Mouse (Mus musculus): Measurements from ENCODE around the gene H6pd. TPM values are rescaled to one million over a fixed set of nuclear protein-coding genes. Genes with fewer than 3 reads are reported as not detected.

The H6pd gene
- polyA plus RNA-seq, 1 experiment from 2014 or later, result 10.2 TPM

- no peak overlapping the region for H3K4me3 ChIP-seq
- no peak for ATAC-seq (replicated peaks; ENCODE audit: insufficient number of reproducible peaks, insufficient read depth, low FRiP score, low read depth)
- WGBS, result 71% methylated on average over 8 of the region's 8 CpGs
- H3K4me1 ChIP-seq (replicated peaks), result peaks cover 71% of the 10 kb centered on the region
- H3K9me3 ChIP-seq (replicated peaks), result no peaks in the 10 kb centered on the region
- H3K4me2 ChIP-seq, result no peak overlapping the region; the same call in 1 of the 2 replicates
- H3K36me3 ChIP-seq, result no peaks in the 10 kb centered on the region
- no peaks in the 10 kb centered on the region for H3K27me3 ChIP-seq
- H3K27ac ChIP-seq, result 0 out of 2 replicates have a peak overlapping the region, but pooled peaks have one; percentile 27
- no peak overlapping the region for H3K9ac ChIP-seq
These were observed 1.8 kb downstream of the H6pd start for GRCm38 (mm10) chr4:150006991-150007390.

GRCm38 (mm10) chr4:150006122-150006854 lies 2.5 kb downstream of the H6pd start:
- no peak overlapping the region for H3K4me2 ChIP-seq
- H3K27me3 ChIP-seq, result no peaks in the 10 kb centered on the region
- H3K27ac ChIP-seq, result peak overlapping the region; percentile 52; the same call in 1 of the 2 replicates
- WGBS, result 80% methylated on average over 20 of the region's 21 CpGs
- H3K9ac ChIP-seq, result no peak overlapping the region
- ATAC-seq (replicated peaks; ENCODE audit: insufficient number of reproducible peaks, insufficient read depth, low FRiP score, low read depth), result no peak
- H3K36me3 ChIP-seq, result no peaks in the 10 kb centered on the region
- no peaks in the 10 kb centered on the region for H3K9me3 ChIP-seq (replicated peaks)
- H3K4me1 ChIP-seq (replicated peaks), result peaks cover 74% of the 10 kb centered on the region
- no peak overlapping the region for H3K4me3 ChIP-seq

GRCm38 (mm10) chr4:150005231-150005630 lies 3.6 kb downstream of the H6pd start:
- no peak overlapping the region for H3K9ac ChIP-seq
- WGBS, result 65% methylated on average over 10 of the region's 10 CpGs
- no peaks in the 10 kb centered on the region for H3K9me3 ChIP-seq (replicated peaks)
- H3K4me3 ChIP-seq, result no peak overlapping the region
- peak overlapping the region; percentile 55 for H3K27ac ChIP-seq
- H3K4me1 ChIP-seq (replicated peaks), result peaks cover 82% of the 10 kb centered on the region
- no peaks in the 10 kb centered on the region for H3K27me3 ChIP-seq
- ATAC-seq (replicated peaks; ENCODE audit: insufficient number of reproducible peaks, insufficient read depth, low FRiP score, low read depth), result no peak
- no peak overlapping the region for H3K4me2 ChIP-seq
- H3K36me3 ChIP-seq, result no peaks in the 10 kb centered on the region

GRCm38 (mm10) chr4:150003641-150004040 lies 5.2 kb downstream of the H6pd start:
- Histone ChIP-seq H3K36me3 (no peaks in the 10 kb centered on the region), H3K27ac (peak overlapping the region; percentile 46), H3K4me1 (replicated peaks) (peaks cover 84% of the 10 kb centered on the region), H3K4me2 (no peak overlapping the region), H3K9ac (no peak overlapping the region), H3K4me3 (no peak overlapping the region), H3K27me3 (no peaks in the 10 kb centered on the region), H3K9me3 (replicated peaks) (no peaks in the 10 kb centered on the region)
- WGBS, result 74% methylated on average over 4 of the region's 4 CpGs
- ATAC-seq (replicated peaks; ENCODE audit: insufficient number of reproducible peaks, insufficient read depth, low FRiP score, low read depth), result no peak

GRCm38 (mm10) chr4:150003021-150003580 lies 5.7 kb downstream of the H6pd start:
- no peaks in the 10 kb centered on the region for H3K27me3 ChIP-seq
- H3K9ac ChIP-seq, result no peak overlapping the region
- no peak overlapping the region for H3K4me3 ChIP-seq
- no peak overlapping the region for H3K4me2 ChIP-seq
- H3K36me3 ChIP-seq, result no peaks in the 10 kb centered on the region
- H3K27ac ChIP-seq, result peak overlapping the region; percentile 46
- H3K9me3 ChIP-seq (replicated peaks), result no peaks in the 10 kb centered on the region
- H3K4me1 ChIP-seq (replicated peaks), result peaks cover 88% of the 10 kb centered on the region
- 48% methylated on average over 7 of the region's 7 CpGs for WGBS
- no peak for ATAC-seq (replicated peaks; ENCODE audit: insufficient number of reproducible peaks, insufficient read depth, low FRiP score, low read depth)

GRCm38 (mm10) chr4:150002021-150002528 lies 6.7 kb downstream of the H6pd start:
- no peaks in the 10 kb centered on the region for H3K27me3 ChIP-seq
- H3K4me1 ChIP-seq (replicated peaks), result peaks cover 79% of the 10 kb centered on the region
- peak overlapping the region; percentile 10; the same call in 1 of the 2 replicates for H3K4me2 ChIP-seq
- 29% methylated on average over 12 of the region's 12 CpGs for WGBS
- H3K4me3 ChIP-seq, result no peak overlapping the region
- H3K9me3 ChIP-seq (replicated peaks), result no peaks in the 10 kb centered on the region
- peak overlapping the region; percentile 46 for H3K27ac ChIP-seq
- ATAC-seq (replicated peaks; ENCODE audit: insufficient number of reproducible peaks, insufficient read depth, low FRiP score, low read depth), result no peak
- H3K36me3 ChIP-seq, result no peaks in the 10 kb centered on the region
- no peak overlapping the region for H3K9ac ChIP-seq

- Histone ChIP-seq H3K4me3 (no peak overlapping the region), H3K9me3 (replicated peaks) (no peaks in the 10 kb centered on the region), H3K36me3 (no peaks in the 10 kb centered on the region), H3K27me3 (no peaks in the 10 kb centered on the region), H3K9ac (0 out of 2 replicates have a peak overlapping the region, but pooled peaks have one; percentile 18), H3K27ac (peak overlapping the region; percentile 46), H3K4me1 (replicated peaks) (peaks cover 78% of the 10 kb centered on the region), H3K4me2 (no peak overlapping the region)
- ATAC-seq (replicated peaks; ENCODE audit: insufficient number of reproducible peaks, insufficient read depth, low FRiP score, low read depth), result no peak
- WGBS, result 54% methylated on average over 10 of the region's 10 CpGs
These were observed 7.5 kb downstream of the H6pd start for GRCm38 (mm10) chr4:150001221-150001860.

GRCm38 (mm10) chr4:149999931-150000555 lies 8.8 kb downstream of the H6pd start:
- 0 out of 2 replicates have a peak overlapping the region, but pooled peaks have one; percentile 24 for H3K27ac ChIP-seq
- H3K36me3 ChIP-seq, result no peaks in the 10 kb centered on the region
- H3K27me3 ChIP-seq, result no peaks in the 10 kb centered on the region
- H3K4me1 ChIP-seq (replicated peaks), result peaks cover 73% of the 10 kb centered on the region
- no peaks in the 10 kb centered on the region for H3K9me3 ChIP-seq (replicated peaks)
- H3K4me2 ChIP-seq, result no peak overlapping the region
- WGBS, result 73% methylated on average over 15 of the region's 15 CpGs
- ATAC-seq (replicated peaks; ENCODE audit: insufficient number of reproducible peaks, insufficient read depth, low FRiP score, low read depth), result no peak
- H3K9ac ChIP-seq, result no peak overlapping the region
- H3K4me3 ChIP-seq, result no peak overlapping the region

- H3K4me1 ChIP-seq (replicated peaks), result peaks cover 68% of the 10 kb centered on the region
- H3K4me2 ChIP-seq, result no peak overlapping the region
- WGBS, result 77% methylated on average over 9 of the region's 9 CpGs
- H3K27me3 ChIP-seq, result no peaks in the 10 kb centered on the region
- no peak for ATAC-seq (replicated peaks; ENCODE audit: insufficient number of reproducible peaks, insufficient read depth, low FRiP score, low read depth)
- H3K9me3 ChIP-seq (replicated peaks), result no peaks in the 10 kb centered on the region
- no peak overlapping the region for H3K9ac ChIP-seq
- H3K4me3 ChIP-seq, result no peak overlapping the region
- no peak overlapping the region for H3K27ac ChIP-seq
- H3K36me3 ChIP-seq, result no peaks in the 10 kb centered on the region
These were observed 9.3 kb downstream of the H6pd start for GRCm38 (mm10) chr4:149999510-149999900.

- no peaks in the 10 kb centered on the region for H3K27me3 ChIP-seq
- no peaks in the 10 kb centered on the region for H3K9me3 ChIP-seq (replicated peaks)
- WGBS, result 85% methylated on average over 14 of the region's 14 CpGs
- peak overlapping the region; percentile 22; the same call in 1 of the 2 replicates for H3K9ac ChIP-seq
- H3K27ac ChIP-seq, result no peak overlapping the region
- ATAC-seq (replicated peaks; ENCODE audit: insufficient number of reproducible peaks, insufficient read depth, low FRiP score, low read depth), result no peak
- H3K4me2 ChIP-seq, result no peak overlapping the region
- 0 out of 2 replicates have a peak, but pooled peaks cover 3% of the 10 kb centered on the region for H3K36me3 ChIP-seq
- H3K4me1 ChIP-seq (replicated peaks), result peaks cover 64% of the 10 kb centered on the region
- no peak overlapping the region for H3K4me3 ChIP-seq
These were observed 9.9 kb downstream of the H6pd start for GRCm38 (mm10) chr4:149998786-149999509.

Measured in heart, embryonic 15.5 days (tissue).